Mouse (Mus musculus) spleen, adult 2 months (tissue): ENCODE data around the gene Rassf5.

Experiments used
- CTCF ChIP-seq: fragments of 200-500 bp; IDR thresholded peaks from 2 replicates; pipeline ENCODE4 v1.5.1; 2011; ENCODE audit warnings: mild to moderate bottlenecking, inconsistent platforms; ENCODE audit not compliant: insufficient read depth, insufficient read length, insufficient replicate concordance; ENCODE audit errors: extremely low read depth
- POLR2A ChIP-seq: fragments of 200-500 bp; IDR thresholded peaks from 2 replicates; pipeline ENCODE4 v1.6.1; 2011; ENCODE audit warnings: low read depth, low read length, inconsistent platforms

DNA sequence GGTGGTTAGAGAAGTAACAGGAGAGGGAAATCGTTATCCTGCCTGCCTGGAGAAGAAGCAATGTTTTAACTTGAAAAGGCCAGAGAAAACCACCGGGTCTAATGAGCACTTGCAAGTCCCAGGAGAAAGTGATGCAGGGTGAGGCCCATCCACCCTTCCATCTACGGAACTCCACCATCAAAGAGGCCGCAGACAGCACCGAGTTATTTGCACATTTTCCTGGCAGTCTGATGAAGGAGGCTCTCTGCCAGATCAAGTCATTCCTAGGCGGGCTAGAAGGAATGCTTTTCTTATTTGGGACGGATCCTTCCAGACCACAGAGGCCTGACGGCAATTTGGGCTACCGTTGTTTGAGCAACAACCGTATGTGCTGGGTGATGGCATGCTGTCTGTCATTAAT lies 44.5 kb downstream of the Rassf5 start:
- TF ChIP-seq CTCF, result no peak
- TF ChIP-seq POLR2A, result no peak
